Mouse (Mus musculus): ENCODE results near the gene Usp47. TPM values are rescaled to one million over a fixed set of nuclear protein-coding genes. Genes with fewer than 3 reads are reported as not detected.

Gene Usp47
- total RNA-seq, 2 experiments from 2014 or later = 19.4 to 35.2 TPM

DNA sequence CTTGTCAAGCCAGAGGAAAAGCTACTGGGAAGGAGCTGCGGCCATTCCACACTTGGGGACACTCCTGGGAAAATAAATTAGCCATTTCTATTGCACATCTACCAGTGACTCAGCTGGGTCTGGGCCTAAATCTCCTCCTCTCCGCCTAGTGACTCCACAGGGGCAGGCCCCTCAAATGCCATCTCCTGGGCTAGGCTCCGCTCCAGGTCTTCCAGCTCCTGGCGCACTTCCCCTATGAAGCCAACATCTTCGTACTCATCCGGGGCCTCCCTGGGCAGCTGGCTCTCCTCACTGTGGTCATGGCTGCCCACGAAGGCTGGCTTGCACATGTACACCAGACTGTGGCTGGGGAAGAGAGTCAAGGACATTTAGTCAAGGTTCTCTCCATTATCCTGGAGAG, 94.8 kb downstream of the Usp47 start:
- no peak for ATAC-seq (replicated peaks; ENCODE audit: low FRiP score, poor library complexity, severe bottlenecking)

DNA sequence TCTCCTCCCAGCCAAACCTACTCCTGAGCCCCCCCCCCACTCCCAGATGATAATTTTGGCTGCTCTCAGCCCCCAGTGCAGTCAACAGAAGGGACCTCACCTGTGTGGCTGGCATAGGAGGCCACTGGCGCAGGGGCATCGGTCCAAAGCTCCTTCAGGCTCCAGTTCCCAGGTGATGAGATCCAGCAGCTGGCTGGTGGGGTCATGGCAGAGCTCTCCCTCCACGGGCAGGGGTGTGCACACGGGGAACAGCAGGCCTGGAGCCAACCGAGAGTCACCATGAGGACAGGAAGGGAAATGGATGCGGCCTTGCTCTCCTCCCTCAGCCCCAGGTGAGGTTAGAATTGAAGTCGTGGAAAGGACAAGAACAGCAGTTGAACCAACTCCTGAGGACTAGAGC, 95.9 kb downstream of the Usp47 start:
- ATAC-seq (replicated peaks; ENCODE audit: low FRiP score, poor library complexity, severe bottlenecking) = no peak

DNA sequence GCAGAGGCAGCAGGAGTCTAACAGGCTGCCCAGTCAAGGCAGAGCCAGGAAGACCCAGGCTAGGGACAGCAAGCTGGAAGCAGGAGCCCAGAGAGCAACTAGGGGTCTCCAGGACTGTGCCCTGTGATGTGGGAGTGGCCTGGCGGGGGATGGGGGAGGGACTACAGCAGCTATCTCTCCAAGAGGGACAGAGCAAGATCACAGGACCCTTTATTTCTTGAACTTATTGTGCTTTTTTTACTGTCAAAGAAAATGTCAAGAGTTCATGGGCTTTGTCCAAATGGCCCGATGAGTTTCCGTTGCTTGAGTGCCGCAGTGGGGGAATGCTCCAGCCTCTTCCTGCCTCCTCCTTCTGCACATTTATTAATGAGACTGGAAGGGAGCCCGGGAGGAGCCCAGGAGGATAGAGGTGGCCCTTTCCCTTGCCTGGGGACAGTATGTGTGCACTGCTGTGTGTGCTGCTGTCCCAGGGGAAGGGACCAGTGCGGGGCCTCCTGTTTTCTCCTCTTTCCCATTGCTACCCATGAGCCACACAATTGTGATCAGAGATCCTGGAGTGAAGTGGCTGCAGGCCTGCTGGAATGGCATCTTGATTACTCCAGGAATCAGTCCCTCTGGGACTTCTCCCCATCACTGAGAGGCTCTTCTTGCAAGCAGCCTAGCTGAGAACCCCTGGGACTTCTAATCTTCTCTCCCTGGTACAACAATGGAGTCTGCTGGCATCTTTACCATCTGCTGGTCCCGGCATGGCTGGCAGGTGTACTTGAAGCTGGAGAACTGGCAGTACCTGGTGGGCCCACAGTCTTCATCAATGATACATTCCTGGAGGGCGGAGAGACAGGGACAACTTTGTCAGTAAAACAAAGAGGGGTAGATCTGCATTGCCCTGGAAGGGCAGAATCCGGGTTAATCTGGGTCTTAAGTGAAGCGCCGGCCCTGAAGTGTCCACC, 97.8 kb downstream of the Usp47 start:
- no peak for ATAC-seq (replicated peaks; ENCODE audit: low FRiP score, poor library complexity, severe bottlenecking)

DNA sequence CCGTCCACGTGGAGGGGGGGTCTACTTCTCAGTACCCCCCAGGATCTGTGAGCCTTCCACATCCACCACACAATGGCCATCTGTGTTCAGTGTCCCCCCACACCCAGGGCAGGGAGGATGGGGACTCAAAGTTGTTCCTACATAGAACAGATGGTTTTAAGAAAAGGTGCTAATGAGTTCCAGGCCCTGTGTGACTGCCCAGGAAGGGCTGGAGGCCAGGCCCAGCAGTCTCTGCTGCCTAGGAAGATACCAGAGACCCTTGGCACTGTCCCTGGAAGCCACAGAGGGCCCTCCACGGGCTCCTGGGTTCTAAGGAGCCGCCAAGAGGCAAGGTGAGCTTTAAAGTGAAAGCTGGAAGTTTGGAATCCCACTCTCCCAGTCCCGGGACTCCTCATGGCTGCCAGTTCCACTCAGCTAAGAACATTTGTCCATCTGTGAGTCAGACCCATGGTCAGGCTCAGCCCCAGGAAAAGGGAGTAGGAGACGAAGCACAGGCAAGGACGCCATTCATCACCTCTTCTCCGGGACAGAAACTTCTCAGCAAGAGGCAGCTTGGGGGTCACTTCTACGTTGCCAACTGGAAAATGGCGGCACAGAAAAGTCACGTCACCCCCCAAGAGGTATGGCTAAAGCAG, 98.7 kb downstream of the Usp47 start:
- ATAC-seq (replicated peaks; ENCODE audit: low FRiP score, poor library complexity, severe bottlenecking) = no peak

DNA sequence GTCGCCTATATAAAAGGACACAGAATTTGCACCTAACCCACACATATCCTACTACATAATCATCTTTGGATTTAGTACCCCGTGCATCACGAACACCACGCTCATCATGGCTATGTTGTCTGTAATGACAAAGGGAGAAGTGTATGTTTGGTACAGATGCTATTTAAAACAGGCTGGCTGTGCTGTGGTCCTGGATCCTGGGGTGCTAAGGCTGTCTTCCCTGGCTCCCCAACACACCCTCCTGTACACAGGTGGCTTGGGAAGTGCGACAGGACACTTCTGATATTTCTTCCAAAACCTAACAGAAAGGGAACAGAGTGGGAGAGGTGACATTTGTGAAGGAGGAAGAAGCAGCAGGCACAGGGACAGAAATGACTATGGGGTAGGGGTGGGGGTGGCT, 100.3 kb downstream of the Usp47 start:
- no peak for ATAC-seq (replicated peaks; ENCODE audit: low FRiP score, poor library complexity, severe bottlenecking)

DNA sequence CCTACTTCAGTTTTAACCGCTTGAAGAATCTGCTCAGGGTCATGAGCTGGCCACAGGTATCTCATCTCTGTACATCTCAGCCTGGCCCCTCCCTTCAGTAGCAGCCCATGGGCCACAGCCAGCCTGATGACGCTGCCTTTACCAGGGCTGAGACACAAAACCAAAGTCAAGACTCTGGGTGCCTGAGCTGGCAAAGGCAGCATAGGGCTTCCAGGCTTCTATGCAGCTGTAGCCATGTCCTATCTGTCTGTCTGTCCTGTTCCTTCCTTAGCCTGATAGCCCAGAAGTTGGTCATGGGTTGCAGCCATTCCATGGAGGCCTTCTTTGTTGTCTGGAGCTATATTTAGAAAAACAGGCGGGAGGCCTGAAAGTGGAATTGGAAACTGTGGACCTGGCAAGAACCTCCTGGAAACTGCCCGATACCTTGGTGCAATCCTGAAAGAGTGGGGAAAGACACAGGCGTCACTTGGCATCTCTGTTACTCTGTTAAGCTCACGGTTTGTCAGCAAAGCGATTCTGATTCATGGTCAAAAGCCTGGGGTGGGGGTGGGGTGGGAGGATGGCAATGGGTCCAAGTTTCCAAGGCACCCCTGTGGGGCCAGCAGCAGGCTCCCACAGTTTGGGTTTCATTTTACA, 102.4 kb downstream of the Usp47 start:
- no peak for ATAC-seq (replicated peaks; ENCODE audit: low FRiP score, poor library complexity, severe bottlenecking)

DNA sequence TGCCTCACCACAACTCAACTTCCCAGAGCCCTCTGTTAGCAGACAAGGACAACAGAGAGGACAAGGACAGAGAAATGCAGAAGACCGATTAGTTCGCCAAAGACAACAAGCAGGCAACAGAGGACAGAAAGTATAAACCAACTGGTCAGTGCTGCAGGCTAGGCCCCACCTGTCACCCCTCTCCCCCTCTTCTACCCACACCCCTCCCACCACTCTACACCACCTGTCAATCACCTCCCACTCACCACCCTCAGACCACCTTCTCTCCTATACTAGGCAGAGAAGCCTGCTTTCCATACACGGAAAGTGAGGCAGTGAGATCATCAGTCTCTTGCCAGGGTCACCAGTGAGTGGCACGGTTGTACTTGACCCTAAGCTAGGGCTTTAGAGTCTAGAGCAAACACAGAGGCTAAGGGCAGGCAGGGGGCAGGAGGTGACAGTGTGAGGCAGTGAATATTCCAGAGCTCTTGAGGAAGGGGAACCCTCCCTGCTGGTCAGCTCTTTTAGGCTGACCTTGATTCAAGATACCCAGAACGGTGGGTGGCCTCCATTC, 103.9 kb downstream of the Usp47 start:
- no peak for ATAC-seq (replicated peaks; ENCODE audit: low FRiP score, poor library complexity, severe bottlenecking)

DNA sequence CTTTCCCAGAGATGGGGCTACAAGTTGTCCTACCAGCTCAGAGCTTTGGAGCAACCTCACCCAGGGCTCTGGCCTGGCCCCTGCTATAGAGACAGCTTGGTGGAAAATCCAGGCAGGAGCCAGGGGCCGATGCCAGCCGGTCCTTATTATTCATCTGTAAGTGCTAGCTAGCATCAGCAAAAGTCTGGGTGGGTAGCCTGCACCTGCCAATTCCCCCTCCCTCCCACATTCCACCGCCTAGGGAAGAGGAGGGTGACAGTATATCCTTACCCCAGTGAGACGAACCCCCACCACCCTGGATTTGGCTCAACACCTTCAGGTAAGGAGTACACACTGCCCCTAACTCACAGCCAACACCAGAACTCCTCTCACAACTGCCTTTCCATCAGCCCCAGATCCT, 104.7 kb downstream of the Usp47 start:
- ATAC-seq (replicated peaks; ENCODE audit: low FRiP score, poor library complexity, severe bottlenecking) = no peak

- no peak for ATAC-seq (replicated peaks; ENCODE audit: low FRiP score, poor library complexity, severe bottlenecking)
These were observed 105.5 kb downstream of the Usp47 start for GRCm38 (mm10) chr7:112128810-112129209.

DNA sequence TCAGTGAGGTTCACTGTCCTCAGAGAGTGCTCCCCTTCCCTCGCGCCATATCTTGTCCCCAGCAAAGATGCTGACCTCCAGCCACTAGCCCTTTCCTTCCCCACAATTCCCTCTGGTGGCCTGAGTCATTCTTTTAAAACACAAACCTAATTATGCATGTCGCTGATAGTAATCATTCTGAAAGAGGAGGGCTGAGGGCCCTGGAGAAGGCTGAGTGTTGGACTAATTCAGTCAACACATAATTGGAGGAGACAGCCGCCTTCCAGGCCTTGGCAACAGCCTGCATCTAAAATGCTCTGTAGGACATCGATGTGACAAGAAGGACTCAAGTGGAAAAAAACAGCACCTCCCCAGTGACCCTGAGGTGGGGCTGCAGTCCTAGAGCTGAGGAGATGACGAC, 106.5 kb downstream of the Usp47 start:
- no peak for ATAC-seq (replicated peaks; ENCODE audit: low FRiP score, poor library complexity, severe bottlenecking)

GRCm38 (mm10) chr7:112130660-112131059, 107.4 kb downstream of the Usp47 start:
- ATAC-seq (replicated peaks; ENCODE audit: low FRiP score, poor library complexity, severe bottlenecking) = no peak

DNA sequence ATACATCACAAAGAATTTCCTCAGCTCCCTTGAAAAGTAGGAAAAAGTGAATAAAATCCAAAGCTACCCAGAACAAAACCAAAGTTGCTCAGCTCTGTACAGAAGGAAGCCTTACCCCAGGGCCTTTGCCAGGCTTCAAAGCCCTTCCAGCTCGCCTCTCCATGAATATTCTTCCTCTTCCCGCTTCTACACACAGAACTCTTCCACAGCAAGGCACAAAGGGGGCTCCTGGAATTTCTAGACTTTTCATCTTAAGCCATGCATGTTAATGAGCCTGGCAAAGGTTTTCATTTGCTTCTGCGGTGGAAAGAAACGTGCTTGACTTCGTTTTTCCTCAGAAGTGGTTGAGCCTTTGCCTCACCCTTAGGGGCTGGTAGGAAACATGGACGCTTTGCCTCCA, 108.7 kb downstream of the Usp47 start:
- no peak for ATAC-seq (replicated peaks; ENCODE audit: low FRiP score, poor library complexity, severe bottlenecking)

GRCm38 (mm10) chr7:112133277-112133676, 110.0 kb downstream of the Usp47 start:
- ATAC-seq (replicated peaks; ENCODE audit: low FRiP score, poor library complexity, severe bottlenecking) = no peak

GRCm38 (mm10) chr7:112135161-112135560, 111.9 kb downstream of the Usp47 start:
- ATAC-seq (replicated peaks; ENCODE audit: low FRiP score, poor library complexity, severe bottlenecking) = no peak

DNA sequence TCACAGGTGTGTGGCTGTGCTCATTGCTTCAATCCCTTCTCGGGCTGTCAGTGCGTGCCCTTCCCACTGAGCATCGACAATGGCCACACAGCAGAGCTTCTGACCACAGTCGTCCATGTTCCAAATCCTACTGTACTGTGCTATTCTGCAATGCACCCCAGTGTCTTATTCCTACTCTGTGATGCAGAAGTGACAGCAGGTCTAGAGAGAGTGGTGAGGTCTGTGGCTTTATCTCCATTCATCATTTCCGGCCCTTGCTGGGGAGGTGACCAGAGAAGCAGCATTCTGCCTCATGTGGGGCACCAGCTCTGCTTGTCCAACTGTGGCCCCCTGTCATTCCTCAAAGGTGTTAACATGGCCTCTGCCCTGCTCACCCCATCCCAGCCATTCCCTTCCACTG, 113.2 kb downstream of the Usp47 start:
- ATAC-seq (replicated peaks; ENCODE audit: low FRiP score, poor library complexity, severe bottlenecking) = no peak

GRCm38 (mm10) chr7:112138168-112138508, 114.8 kb downstream of the Usp47 start:
- no peak for ATAC-seq (replicated peaks; ENCODE audit: low FRiP score, poor library complexity, severe bottlenecking)

GRCm38 (mm10) chr7:112138509-112139405, 115.5 kb downstream of the Usp47 start:
- ATAC-seq (replicated peaks; ENCODE audit: low FRiP score, poor library complexity, severe bottlenecking) = no peak

DNA sequence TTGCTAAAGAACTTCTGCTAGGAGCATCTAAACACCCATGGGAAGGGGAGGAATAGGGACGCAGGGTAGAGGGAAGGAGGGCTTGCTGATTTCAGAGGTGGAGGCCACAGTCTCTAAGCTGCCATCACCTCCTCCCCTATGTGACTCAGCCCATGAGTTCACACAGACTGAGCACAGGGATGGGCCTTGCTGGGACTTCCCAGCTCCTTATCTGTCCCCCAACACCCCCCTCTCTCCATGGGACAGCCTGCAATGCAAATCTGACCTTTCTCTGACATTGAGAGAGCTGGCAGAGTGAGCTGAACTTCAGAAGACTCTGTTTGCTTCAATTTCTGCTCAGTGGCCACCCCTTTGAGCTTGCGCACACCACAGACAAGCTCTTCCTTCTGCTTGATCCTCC, 117.4 kb downstream of the Usp47 start:
- ATAC-seq (replicated peaks; ENCODE audit: low FRiP score, poor library complexity, severe bottlenecking) = no peak

GRCm38 (mm10) chr7:112142616-112143015, 119.3 kb downstream of the Usp47 start:
- no peak for ATAC-seq (replicated peaks; ENCODE audit: low FRiP score, poor library complexity, severe bottlenecking)

- no peak for ATAC-seq (replicated peaks; ENCODE audit: low FRiP score, poor library complexity, severe bottlenecking)
These were observed 119.8 kb downstream of the Usp47 start for GRCm38 (mm10) chr7:112143090-112143500.

Data from erythroblast, adult 5-6 weeks (primary cell).